Mouse (Mus musculus): ENCODE results near the gene Sipa1l2.

DNA sequence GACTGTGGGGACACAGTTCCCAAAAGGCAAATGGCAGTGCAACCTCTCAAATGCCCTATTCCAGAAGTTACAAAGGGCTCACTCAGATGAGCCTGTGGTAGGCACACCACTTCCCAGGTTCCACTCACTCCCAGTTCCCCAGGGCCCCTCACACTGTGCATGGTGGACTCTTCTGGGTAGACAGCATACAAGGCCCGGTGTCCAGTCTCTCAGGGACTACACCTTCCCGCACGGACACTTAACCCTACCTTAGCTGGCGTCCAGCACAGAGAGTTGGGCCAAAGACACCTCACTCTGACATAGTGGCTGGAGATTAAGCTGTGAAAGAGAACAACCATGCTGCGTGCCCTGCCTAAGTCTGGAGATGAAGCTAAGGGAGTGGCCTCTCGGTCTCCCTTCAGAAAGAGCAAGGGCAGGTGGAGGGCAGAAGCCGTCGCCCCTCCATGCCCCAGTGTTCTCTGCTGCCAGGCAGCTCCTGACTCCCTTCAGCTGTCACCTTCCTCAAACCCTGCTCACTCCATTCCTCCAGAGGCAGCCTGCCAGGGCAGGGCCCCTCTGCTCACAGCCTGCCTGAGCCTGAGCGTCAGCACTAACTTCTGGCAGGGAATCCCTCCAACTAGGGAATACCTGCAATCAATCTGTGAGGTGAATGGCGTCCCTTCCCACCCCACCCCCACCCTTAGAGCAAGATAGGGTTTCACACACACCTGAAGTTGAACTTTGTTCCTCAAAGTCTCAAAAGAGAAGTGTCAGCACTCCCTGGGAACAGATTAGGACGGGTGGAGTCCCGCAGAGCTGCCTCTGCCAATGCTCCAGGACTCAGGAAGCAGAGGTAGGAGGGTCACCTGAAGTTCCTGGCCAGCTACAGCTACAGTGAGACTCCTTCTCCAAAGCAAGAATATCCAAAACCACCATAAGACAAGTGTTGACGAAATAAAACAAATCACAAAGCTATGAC is 30.3 kb downstream of the Sipa1l2 start:
- TF ChIP-seq CTCF (IDR thresholded peaks at IDR 0.05; ENCODE audit: insufficient read depth, low read depth, low read length) (no peak), POLR2A (IDR thresholded peaks at IDR 0.05; ENCODE audit: insufficient read depth, low read depth, low read length) (no peak)

All from olfactory bulb, adult 2 months (tissue).